Comparison of ENCODE assay signal across 8 mouse cellular contexts in the genomic region with DNA sequence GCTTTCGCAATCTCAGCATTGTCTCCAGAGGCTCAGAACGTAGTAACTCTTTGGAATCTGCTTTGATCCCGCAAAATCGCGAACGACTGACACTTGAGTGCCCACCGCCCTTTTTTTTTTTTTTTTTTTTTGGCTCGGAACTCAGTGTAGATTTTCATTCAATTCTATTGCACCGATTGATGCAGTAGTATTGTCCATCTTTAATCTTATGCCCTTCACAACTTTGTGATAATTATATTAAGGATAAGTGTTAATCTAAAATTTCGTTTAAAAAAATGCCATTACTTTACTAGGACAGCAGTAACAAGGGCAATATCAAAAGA. TPM values are rescaled to one million over a fixed set of nuclear protein-coding genes. Genes with fewer than 3 reads are reported as not detected.
A peak's percentile ranks its signal among the peaks of the same experiment; 100 is the strongest.
DNase-seq lines count a peak whose midpoint lies in the region; ATAC-seq and TF ChIP-seq lines count a peak whose summit lies in the region.

No protein-coding gene starts in this region.

- no peaks in the 10 kb centered on the region for H3K27me3 ChIP-seq in erythroblast, embryonic 14.5 days (ENCODE audit: control insufficient read depth)
- H3K27me3 ChIP-seq in spleen, adult 2 months (ENCODE audit: control insufficient read depth, insufficient read depth, low read length): no peaks in the 10 kb centered on the region
- no peaks in the 10 kb centered on the region for H3K27me3 ChIP-seq in liver, embryonic 13.5 days

- peaks cover 54% of the 10 kb centered on the region for H3K4me1 ChIP-seq in erythroblast, embryonic 14.5 days (ENCODE audit: control insufficient read depth)
- H3K4me1 ChIP-seq in spleen, adult 2 months (ENCODE audit: control insufficient read depth, insufficient read depth, insufficient read length): peaks cover 4% of the 10 kb centered on the region; the same call in 1 of the 2 replicates
- peaks cover 38% of the 10 kb centered on the region for H3K4me1 ChIP-seq in liver, embryonic 13.5 days (replicated peaks)

- H3K4me3 ChIP-seq in erythroblast, embryonic 14.5 days (replicated peaks): peak overlapping the region; percentile 81
- peak overlapping the region; percentile 51 for H3K4me3 ChIP-seq in spleen, adult 2 months (ENCODE audit: extremely low read depth, insufficient read depth, insufficient read length)
- H3K4me3 ChIP-seq in liver, embryonic 13.5 days (replicated peaks): peak overlapping the region; percentile 91

- no peak for DNase-seq in spleen, adult 2 months (ENCODE audit: low read depth in 1 of 2, low spot score in 2 of 2)
- DNase-seq in spleen, postnatal 14 days (ENCODE audit: low spot score in 2 of 2): no peak
- DNase-seq in liver, embryonic 13.5 days: no peak
- DNase-seq in urinary bladder, adult 2 months (ENCODE audit: low spot score): no peak
- DNase-seq in Muller cell, postnatal 12 days (ENCODE audit: inconsistent ontology term): no peak

- no peaks in the 10 kb centered on the region for H3K9me3 ChIP-seq in erythroblast, embryonic 14.5 days (ENCODE audit: control insufficient read depth, low read length)
- no peaks in the 10 kb centered on the region for H3K9me3 ChIP-seq in liver, embryonic 13.5 days (replicated peaks)

- H3K9ac ChIP-seq in liver, embryonic 13.5 days: no peak overlapping the region

- peak overlapping the region; percentile 88 for H3K4me2 ChIP-seq in liver, embryonic 13.5 days

- no peak for TF ChIP-seq POLR2A in spleen, adult 2 months (IDR thresholded peaks at IDR 0.05; ENCODE audit: low read depth, low read length)

- TF ChIP-seq CTCF in spleen, adult 2 months (IDR thresholded peaks at IDR 0.05; ENCODE audit: extremely low read depth, insufficient read depth, insufficient read length, insufficient replicate concordance): no peak

- H3K36me3 ChIP-seq in erythroblast, embryonic 14.5 days (ENCODE audit: control insufficient read depth): peaks cover 34% of the 10 kb centered on the region
- H3K36me3 ChIP-seq in spleen, adult 2 months (ENCODE audit: control insufficient read depth, insufficient read depth, low read length): no peaks in the 10 kb centered on the region
- H3K36me3 ChIP-seq in liver, embryonic 13.5 days: peaks cover 25% of the 10 kb centered on the region

- no peak overlapping the region for H3K27ac ChIP-seq in spleen, adult 2 months (ENCODE audit: insufficient read depth, low read length)
- H3K27ac ChIP-seq in liver, embryonic 13.5 days: no peak overlapping the region

- 1% methylated on average over 10 of the region's 10 CpGs for WGBS in spleen, adult 2 months
- WGBS in liver, embryonic 13.5 days (ENCODE audit: insufficient replicate concordance): 2% methylated on average over 10 of the region's 10 CpGs

- ATAC-seq in erythroblast, adult 5-6 weeks (replicated peaks; ENCODE audit: low FRiP score, poor library complexity, severe bottlenecking): no peak
- no peak for ATAC-seq in liver, embryonic 13.5 days (ENCODE audit: low read depth)
- no peak for ATAC-seq in monocyte, adult 5-6 weeks (replicated peaks; ENCODE audit: insufficient number of reproducible peaks, low FRiP score, low TSS enrichment, poor library complexity, severe bottlenecking)

RNA-seq across cellular contexts. Expression of a gene that starts 0.3 kb away (rescaled TPM):
- not detected in 2 replicates for polyA plus RNA-seq in erythroblast, embryonic 14.5 days (2012)
- not detected in 2 replicates for total RNA-seq in erythroblast, adult 5-6 weeks (2015; ENCODE audit: low replicate concordance)
- not detected in 2 replicates for total RNA-seq in erythroblast, adult 5-6 weeks (2017; ENCODE audit: low replicate concordance)
- polyA plus RNA-seq in spleen, adult 2 months (2012; rRNA removed): 0.11 TPM in 1 of 2 replicates, not detected in the other
- polyA plus RNA-seq in liver, embryonic 13.5 days (2015; fragmentation: Nextera tagmentation; extraction: Ambion mirVana): 0.14 and 0.23 TPM in 2 replicates
- polyA plus RNA-seq in urinary bladder, adult 2 months (2012; rRNA removed): 0.21 and 0.24 TPM in 2 replicates
- total RNA-seq in monocyte, adult 5-6 weeks (2017): 0.19 TPM in 1 of 3 replicates, not detected in the others

RNA-seq across cellular contexts. Expression of a gene that starts 0.6 kb away (rescaled TPM):
- 8.0 and 9.7 TPM in 2 replicates for polyA plus RNA-seq in erythroblast, embryonic 14.5 days (2012)
- 21.3 and 30.7 TPM in 2 replicates for total RNA-seq in erythroblast, adult 5-6 weeks (2015; ENCODE audit: low replicate concordance)
- 14.1 and 17.3 TPM in 2 replicates for total RNA-seq in erythroblast, adult 5-6 weeks (2017; ENCODE audit: low replicate concordance)
- polyA plus RNA-seq in spleen, adult 2 months (2012; rRNA removed): 6.1 and 8.4 TPM in 2 replicates
- 77.3 and 81.0 TPM in 2 replicates for polyA plus RNA-seq in liver, embryonic 13.5 days (2015; fragmentation: Nextera tagmentation; extraction: Ambion mirVana)
- 32.1 and 33.0 TPM in 2 replicates for polyA plus RNA-seq in urinary bladder, adult 2 months (2012; rRNA removed)
- 17.8 to 18.8 TPM (median 18.0 TPM) in 3 replicates for total RNA-seq in monocyte, adult 5-6 weeks (2017)

RNA-seq across cellular contexts. Expression of a gene that starts 5.7 kb away (rescaled TPM):
- 666 and 744 TPM in 2 replicates for polyA plus RNA-seq in erythroblast, embryonic 14.5 days (2012)
- total RNA-seq in erythroblast, adult 5-6 weeks (2015; ENCODE audit: low replicate concordance): 105 and 125 TPM in 2 replicates
- total RNA-seq in erythroblast, adult 5-6 weeks (2017; ENCODE audit: low replicate concordance): 81.9 and 128 TPM in 2 replicates
- polyA plus RNA-seq in spleen, adult 2 months (2012; rRNA removed): 128 and 180 TPM in 2 replicates
- polyA plus RNA-seq in liver, embryonic 13.5 days (2015; fragmentation: Nextera tagmentation; extraction: Ambion mirVana): 616 and 657 TPM in 2 replicates
- polyA plus RNA-seq in urinary bladder, adult 2 months (2012; rRNA removed): 32.0 and 34.9 TPM in 2 replicates
- 5.4 to 10.0 TPM (median 5.6 TPM) in 3 replicates for total RNA-seq in monocyte, adult 5-6 weeks (2017)

RNA-seq across cellular contexts. Expression of a gene that starts 22.2 kb away (rescaled TPM):
- 0.29 and 0.59 TPM in 2 replicates for polyA plus RNA-seq in erythroblast, embryonic 14.5 days (2012)
- total RNA-seq in erythroblast, adult 5-6 weeks (2015; ENCODE audit: low replicate concordance): not detected in 2 replicates
- total RNA-seq in erythroblast, adult 5-6 weeks (2017; ENCODE audit: low replicate concordance): 1.0 TPM in 1 of 2 replicates, not detected in the other
- polyA plus RNA-seq in spleen, adult 2 months (2012; rRNA removed): 1.9 and 2.3 TPM in 2 replicates
- polyA plus RNA-seq in liver, embryonic 13.5 days (2015; fragmentation: Nextera tagmentation; extraction: Ambion mirVana): 6.3 and 7.1 TPM in 2 replicates
- 6.6 and 6.7 TPM in 2 replicates for polyA plus RNA-seq in urinary bladder, adult 2 months (2012; rRNA removed)
- total RNA-seq in monocyte, adult 5-6 weeks (2017): 0.57 to 2.3 TPM (median 0.97 TPM) in 3 replicates

RNA-seq across cellular contexts. Expression of a gene that starts 34.2 kb away (rescaled TPM):
- polyA plus RNA-seq in erythroblast, embryonic 14.5 days (2012): 0.02 and 0.13 TPM in 2 replicates
- total RNA-seq in erythroblast, adult 5-6 weeks (2015; ENCODE audit: low replicate concordance): 13.4 and 18.8 TPM in 2 replicates
- total RNA-seq in erythroblast, adult 5-6 weeks (2017; ENCODE audit: low replicate concordance): 2.5 and 4.5 TPM in 2 replicates
- polyA plus RNA-seq in spleen, adult 2 months (2012; rRNA removed): 51.7 and 57.5 TPM in 2 replicates
- polyA plus RNA-seq in liver, embryonic 13.5 days (2015; fragmentation: Nextera tagmentation; extraction: Ambion mirVana): 5.7 and 5.9 TPM in 2 replicates
- polyA plus RNA-seq in urinary bladder, adult 2 months (2012; rRNA removed): 56.4 and 57.0 TPM in 2 replicates
- total RNA-seq in monocyte, adult 5-6 weeks (2017): 74.1 to 183 TPM (median 86.7 TPM) in 3 replicates
